Mouse (Mus musculus) stomach, embryonic 16.5 days (tissue): Measurements from ENCODE around the gene Olfm4. TPM values are rescaled to one million over a fixed set of nuclear protein-coding genes. Genes with fewer than 3 reads are reported as not detected.

Source experiments
- ATAC-seq: fragments of 200-750 bp; cut with Nextera tagmentation; 2 replicates; pipeline ENCODE4 v1.8.0; 2017; ENCODE audit warnings: moderate number of reproducible peaks, moderate TSS enrichment; ENCODE audit not compliant: insufficient read depth, low FRiP score
- H3K27ac ChIP-seq: fragments of 300-500 bp; sonication (generic); 2 replicates; pipeline ENCODE4 v1.5.1; 2014; ENCODE audit warnings: low read length
- H3K27me3 ChIP-seq: fragments of 300-500 bp; sonication (generic); 2 replicates; pipeline ENCODE4 v1.6.1; 2014; ENCODE audit warnings: low read length, control low read depth, mixed read lengths; ENCODE audit not compliant: control insufficient read depth, insufficient read depth
- H3K36me3 ChIP-seq: fragments of 300-500 bp; sonication (generic); 2 replicates; pipeline ENCODE4 v1.6.1; 2014; ENCODE audit warnings: low read length; ENCODE audit not compliant: control insufficient read depth, insufficient read depth
- H3K4me1 ChIP-seq: fragments of 300-500 bp; sonication (generic); 2 replicates; pipeline ENCODE4 v1.6.1; 2014; ENCODE audit warnings: low read length, control low read depth, mixed read lengths; ENCODE audit not compliant: control insufficient read depth, insufficient read depth
- H3K4me2 ChIP-seq: fragments of 300-500 bp; sonication (generic); 2 replicates; pipeline ENCODE4 v1.6.1; 2014; ENCODE audit warnings: low read depth, low read length, mixed read lengths
- H3K4me3 ChIP-seq: fragments of 300-500 bp; sonication (generic); replicated peaks from 2 replicates; pipeline ENCODE4 v1.5.1; 2014; ENCODE audit warnings: mild to moderate bottlenecking, low read length
- H3K9ac ChIP-seq: fragments of 300-500 bp; sonication (generic); 2 replicates; pipeline ENCODE4 v1.6.1; 2014; ENCODE audit warnings: low read length
- H3K9me3 ChIP-seq: fragments of 300-500 bp; sonication (generic); replicated peaks from 2 replicates; pipeline ENCODE4 v1.6.1; 2016; ENCODE audit warnings: low read length, control low read depth; ENCODE audit not compliant: control insufficient read depth
- WGBS: fragments of 180-500 bp; shearing (Covaris S2); extraction: QIAGEN DNeasy Blood & Tissue Kit; methylation state at CpG from one replicate; pipeline ENCODE4 v1.1.7; 2014; 5-methylcytosine and 5-hydroxymethylcytosine counted together
- polyA plus RNA-seq: library from polyadenylated mRNA; unstranded; fragments of >200 nt; fragmentation: Nextera tagmentation; extraction: Ambion mirVana; gene quantifications from 2 replicates; pipeline ENCODE4 v1.2.1, GENCODE M21; 2015

The Olfm4 gene
- polyA plus RNA-seq, 1 experiment from 2014 or later: 24.9 TPM

GRCm38 (mm10) chr14:79970928-79971738 is 12.7 kb upstream of the Olfm4 start:
- no peak overlapping the region for H3K4me3 ChIP-seq
- no peak for ATAC-seq
- WGBS: 38% methylated on average over 14 of the region's 14 CpGs
- H3K4me1 ChIP-seq: peaks cover 3% of the 10 kb centered on the region; the same call in 1 of the 2 replicates
- no peak overlapping the region for H3K27ac ChIP-seq
- no peak overlapping the region for H3K9ac ChIP-seq
- no peaks in the 10 kb centered on the region for H3K36me3 ChIP-seq
- H3K4me2 ChIP-seq: no peak overlapping the region
- no peaks in the 10 kb centered on the region for H3K9me3 ChIP-seq
- no peaks in the 10 kb centered on the region for H3K27me3 ChIP-seq

DNA sequence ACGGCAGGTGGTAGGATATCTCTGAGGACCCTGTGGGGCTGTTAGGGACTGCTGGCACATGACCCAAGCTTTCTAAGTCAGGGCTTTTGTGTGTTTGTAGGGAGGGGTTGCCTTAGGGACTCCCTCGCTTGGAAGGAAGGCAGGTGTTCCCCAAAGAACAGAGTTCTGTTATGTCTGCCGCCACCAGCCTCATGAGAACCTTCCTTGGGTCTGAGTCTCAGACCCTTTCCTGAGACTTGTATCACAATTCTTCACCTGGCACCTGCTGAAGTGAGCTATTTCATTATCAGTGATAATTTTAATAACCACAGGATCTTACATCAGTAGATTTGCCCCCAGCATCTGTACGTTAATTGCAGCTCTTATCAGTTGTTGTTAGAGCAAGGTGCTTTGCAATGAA is 2.4 kb upstream of the Olfm4 start:
- Histone ChIP-seq H3K27me3 (no peaks in the 10 kb centered on the region), H3K4me1 (peaks cover 7% of the 10 kb centered on the region), H3K9me3 (no peaks in the 10 kb centered on the region), H3K36me3 (no peaks in the 10 kb centered on the region), H3K9ac (no peak overlapping the region), H3K27ac (no peak overlapping the region), H3K4me3 (no peak overlapping the region), H3K4me2 (no peak overlapping the region)
- no peak for ATAC-seq
- 84% methylated on average over 4 of the region's 4 CpGs for WGBS

DNA sequence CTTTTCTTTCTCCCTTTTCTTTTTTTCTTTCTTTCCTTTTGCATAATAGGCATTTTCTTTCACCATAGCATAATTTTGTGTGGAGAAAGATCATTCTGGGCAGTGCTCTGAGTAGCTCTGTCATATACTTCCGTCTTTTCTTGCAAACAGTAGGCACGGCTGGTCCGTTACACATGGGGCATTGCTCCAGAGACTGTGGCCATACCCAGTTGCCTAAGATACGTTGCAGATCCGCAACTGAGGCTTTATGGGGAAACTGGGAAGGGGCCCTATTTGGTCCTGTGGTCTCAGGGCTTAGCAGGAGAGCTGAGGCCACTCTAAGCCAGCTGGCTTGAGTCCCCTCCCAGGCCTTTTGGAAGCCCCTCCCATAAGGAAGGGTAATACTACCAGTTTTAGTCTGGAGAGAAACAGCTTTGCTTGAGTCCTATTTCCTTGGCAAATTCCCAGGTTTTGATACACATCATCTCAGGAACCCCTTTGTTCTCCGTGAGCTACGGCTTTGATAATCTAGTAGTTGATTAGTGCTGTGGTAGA is 1.3 kb downstream of the Olfm4 start:
- ATAC-seq: peak; percentile 31; the same call in 1 of the 2 replicates
- Histone ChIP-seq H3K4me1 (peaks cover 7% of the 10 kb centered on the region), H3K4me2 (no peak overlapping the region), H3K9ac (no peak overlapping the region), H3K27me3 (no peaks in the 10 kb centered on the region), H3K9me3 (no peaks in the 10 kb centered on the region), H3K27ac (no peak overlapping the region), H3K36me3 (no peaks in the 10 kb centered on the region), H3K4me3 (no peak overlapping the region)
- 72% methylated on average over 7 of the region's 7 CpGs for WGBS

DNA sequence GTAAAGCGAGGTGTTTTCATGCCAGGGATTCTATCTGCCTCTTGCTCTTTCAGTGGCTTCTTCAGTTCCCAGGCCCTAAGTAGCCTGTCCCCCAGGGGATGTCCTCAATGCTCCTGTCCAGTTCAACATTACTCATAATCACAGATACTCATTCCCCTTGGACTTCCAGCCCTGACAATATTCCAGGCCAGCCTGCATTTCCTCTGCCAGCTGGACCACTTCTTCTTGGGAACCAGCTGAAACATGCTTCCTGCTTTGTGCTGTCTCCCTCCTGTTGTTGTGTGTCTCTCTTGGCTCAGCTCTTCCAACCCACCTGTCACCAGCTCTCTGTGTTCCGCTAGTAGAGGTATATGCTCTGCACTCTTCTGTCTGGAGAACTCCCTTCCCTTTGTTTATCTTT is 1.8 kb downstream of the Olfm4 start:
- no peak overlapping the region for H3K4me3 ChIP-seq
- no peak overlapping the region for H3K4me2 ChIP-seq
- no peaks in the 10 kb centered on the region for H3K36me3 ChIP-seq
- no peaks in the 10 kb centered on the region for H3K9me3 ChIP-seq
- no peak overlapping the region for H3K9ac ChIP-seq
- no peak overlapping the region for H3K27ac ChIP-seq
- 67% methylated on average over 2 of the region's 2 CpGs for WGBS
- H3K4me1 ChIP-seq: peaks cover 7% of the 10 kb centered on the region
- H3K27me3 ChIP-seq: no peaks in the 10 kb centered on the region
- no peak for ATAC-seq

DNA sequence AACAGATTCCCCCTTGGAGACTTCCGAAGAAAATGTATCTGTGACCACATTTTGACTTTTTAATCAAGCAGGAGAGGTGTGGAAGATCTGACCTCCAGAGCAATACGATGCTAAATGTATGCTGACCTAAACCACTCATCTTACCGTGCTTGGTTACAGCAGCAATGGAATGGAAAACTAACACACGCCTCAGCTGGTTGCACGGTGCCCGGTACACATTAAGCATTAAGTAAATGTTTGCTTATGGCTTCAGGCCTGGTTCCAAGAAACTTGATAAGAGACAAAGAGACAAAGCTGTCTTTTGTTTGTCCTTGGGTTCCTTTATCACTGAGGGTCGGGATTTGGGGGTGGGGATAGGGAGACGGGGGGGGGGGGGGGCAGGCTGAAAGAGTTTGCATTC is 3.0 kb downstream of the Olfm4 start:
- no peak overlapping the region for H3K4me2 ChIP-seq
- H3K36me3 ChIP-seq: no peaks in the 10 kb centered on the region
- 40% methylated on average over 8 of the region's 8 CpGs for WGBS
- H3K27ac ChIP-seq: no peak overlapping the region
- peaks cover 7% of the 10 kb centered on the region for H3K4me1 ChIP-seq
- peak; percentile 87 for ATAC-seq
- no peaks in the 10 kb centered on the region for H3K9me3 ChIP-seq
- no peaks in the 10 kb centered on the region for H3K27me3 ChIP-seq
- H3K9ac ChIP-seq: no peak overlapping the region
- no peak overlapping the region for H3K4me3 ChIP-seq

- Histone ChIP-seq H3K4me2 (no peak overlapping the region), H3K9ac (no peak overlapping the region), H3K27ac (peak overlapping the region; percentile 74), H3K27me3 (no peaks in the 10 kb centered on the region), H3K9me3 (no peaks in the 10 kb centered on the region), H3K36me3 (no peaks in the 10 kb centered on the region), H3K4me1 (peaks cover 7% of the 10 kb centered on the region), H3K4me3 (no peak overlapping the region)
- ATAC-seq: no peak
- WGBS: 50% methylated on average over 4 of the region's 4 CpGs
Observed at GRCm38 (mm10) chr14:79989785-79990184, 5.9 kb downstream of the Olfm4 start.

- no peak overlapping the region for H3K4me2 ChIP-seq
- 43% methylated on average over 5 of the region's 5 CpGs for WGBS
- H3K4me3 ChIP-seq: no peak overlapping the region
- no peak for ATAC-seq
- no peak overlapping the region for H3K9ac ChIP-seq
- H3K27me3 ChIP-seq: no peaks in the 10 kb centered on the region
- peaks cover 3% of the 10 kb centered on the region for H3K4me1 ChIP-seq
- no peak overlapping the region for H3K27ac ChIP-seq
- H3K36me3 ChIP-seq: no peaks in the 10 kb centered on the region
- no peaks in the 10 kb centered on the region for H3K9me3 ChIP-seq
Observed at GRCm38 (mm10) chr14:79990547-79990946, 6.7 kb downstream of the Olfm4 start.

- Histone ChIP-seq H3K27ac (no peak overlapping the region), H3K9ac (no peak overlapping the region), H3K27me3 (no peaks in the 10 kb centered on the region), H3K36me3 (no peaks in the 10 kb centered on the region), H3K4me2 (no peak overlapping the region), H3K9me3 (no peaks in the 10 kb centered on the region), H3K4me1 (no peaks in the 10 kb centered on the region), H3K4me3 (no peak overlapping the region)
- 82% methylated on average over 4 of the region's 4 CpGs for WGBS
- ATAC-seq: no peak
Observed at GRCm38 (mm10) chr14:79997534-79997933, 13.7 kb downstream of the Olfm4 start.

DNA sequence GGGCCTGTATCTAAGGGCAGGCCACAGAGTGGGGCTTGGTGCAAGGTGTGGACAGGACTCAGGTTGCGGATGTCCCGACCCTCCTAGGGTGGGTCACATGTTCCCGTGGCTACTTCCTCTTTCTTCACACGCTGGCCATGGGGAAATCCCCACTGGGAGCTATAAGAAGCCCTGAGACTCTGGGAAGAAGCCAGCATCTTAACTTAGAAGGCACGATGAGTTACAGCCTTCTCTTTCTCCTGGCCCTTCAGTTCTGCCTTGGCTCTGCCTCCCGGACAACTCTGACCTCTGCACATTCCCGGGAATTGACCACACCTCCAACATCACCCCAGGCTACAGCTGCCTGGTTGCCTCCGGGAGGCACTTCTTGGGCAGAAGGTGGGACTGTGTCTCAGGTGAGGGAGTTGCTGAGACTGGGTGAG is 16.2 kb downstream of the Olfm4 start:
- Histone ChIP-seq H3K27me3 (no peaks in the 10 kb centered on the region), H3K9me3 (no peaks in the 10 kb centered on the region), H3K36me3 (no peaks in the 10 kb centered on the region), H3K27ac (no peak overlapping the region), H3K9ac (no peak overlapping the region), H3K4me1 (no peaks in the 10 kb centered on the region), H3K4me3 (no peak overlapping the region), H3K4me2 (no peak overlapping the region)
- 42% methylated on average over 8 of the region's 8 CpGs for WGBS
- peak; percentile 71 for ATAC-seq
